Mouse (Mus musculus) thymus, postnatal 10 days (tissue): Measurements from ENCODE around the gene Cnnm1.

ENCODE experiments used
- DNase-seq, 2 experiments: peaks; one replicate each; pipeline ENCODE4 v3.0.0; 2021; ENCODE audit warnings: low spot score in 2 of 2

Gene Cnnm1

DNA sequence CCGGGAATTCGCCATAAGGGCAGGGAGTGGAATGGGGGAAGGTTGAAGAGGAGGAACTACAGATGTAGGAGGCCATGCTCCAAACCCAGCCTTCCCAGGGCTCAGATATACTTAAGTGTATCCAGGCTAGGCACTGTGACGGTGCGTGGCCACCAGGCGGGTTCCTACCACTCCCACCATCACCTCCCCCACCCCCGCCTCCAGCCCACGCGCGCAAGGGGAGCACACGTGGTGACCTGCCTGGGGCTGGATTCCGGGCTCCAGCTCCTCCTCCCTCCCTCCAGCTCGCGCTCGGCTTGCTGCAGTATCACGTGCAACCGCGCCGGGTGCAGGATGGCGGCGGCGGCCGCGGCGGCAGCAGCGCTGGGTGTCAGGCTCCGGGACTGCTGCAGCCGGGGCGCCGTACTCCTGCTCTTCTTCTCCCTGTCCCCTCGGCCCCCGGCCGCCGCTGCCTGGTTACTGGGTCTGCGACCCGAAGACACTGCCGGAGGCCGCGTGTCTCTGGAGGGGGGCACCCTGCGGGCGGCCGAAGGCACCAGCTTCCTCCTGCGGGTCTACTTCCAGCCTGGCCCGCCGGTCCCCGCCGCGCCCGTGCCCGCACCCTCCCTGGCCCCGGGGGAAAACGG, at the start of gene Cnnm1:
Cnnm1 (plus strand) TSS at position 325 of the 626 bp plus-strand sequence.
- DNase-seq, result peak; percentile 72 to 77

DNA sequence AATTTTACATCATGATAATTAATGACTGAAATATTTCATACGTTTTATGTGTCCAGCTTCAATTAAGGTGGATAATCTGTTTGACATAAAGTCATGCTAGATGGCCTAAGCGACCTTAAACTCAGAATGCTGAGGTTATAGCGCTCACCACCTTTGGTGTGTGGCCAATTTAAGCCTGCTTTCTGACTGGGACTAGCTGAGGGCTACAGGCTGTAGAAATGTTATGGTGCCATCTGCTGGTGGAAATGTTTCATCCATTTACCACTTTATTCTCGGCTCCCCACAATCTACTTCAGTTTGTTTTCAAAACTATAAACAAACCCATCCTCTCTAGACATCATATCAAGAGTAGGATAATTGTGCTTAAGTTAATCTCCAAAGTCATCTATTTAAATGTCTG, 43.9 kb upstream of the Cnnm1 start:
- peak in 1 of 2 experiments; percentile 61 for DNase-seq

DNA sequence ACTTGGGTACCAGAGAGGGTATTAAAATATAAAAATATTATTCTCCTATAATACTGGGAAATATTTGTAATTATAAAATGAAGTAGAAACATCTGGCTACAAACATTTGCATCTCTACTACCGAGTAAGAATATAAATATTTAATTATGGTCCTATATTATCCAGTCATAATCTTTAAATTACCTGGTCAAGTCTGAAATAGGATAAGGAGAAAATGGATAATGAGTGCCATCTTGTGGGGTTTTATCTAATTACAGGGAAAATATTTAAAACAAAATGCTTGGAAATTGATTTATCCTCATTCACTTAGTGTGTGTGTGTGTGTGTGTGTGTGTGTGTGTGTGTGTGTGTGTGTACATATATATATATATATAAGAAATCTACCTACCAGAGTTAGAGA, 33.1 kb upstream of the Cnnm1 start:
- DNase-seq, result no peak

DNA sequence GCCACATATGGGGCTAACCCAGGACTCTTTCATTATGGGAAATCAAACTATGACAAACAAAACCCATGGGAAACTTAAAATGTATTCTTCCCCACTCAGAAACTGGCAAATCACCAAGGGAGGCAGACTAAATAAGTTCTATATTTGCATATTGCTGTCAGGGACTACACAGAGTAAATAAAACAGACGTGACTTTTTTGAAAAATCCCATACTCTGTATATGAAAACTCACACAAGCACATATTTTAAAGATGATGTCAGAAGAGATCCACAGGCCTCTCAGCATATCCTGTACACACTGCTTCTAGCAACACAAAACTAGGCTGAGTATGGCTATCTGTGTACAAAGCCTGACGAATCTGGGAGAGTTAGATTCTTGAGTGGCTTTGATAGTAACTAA, 24.7 kb upstream of the Cnnm1 start:
- no peak for DNase-seq

DNA sequence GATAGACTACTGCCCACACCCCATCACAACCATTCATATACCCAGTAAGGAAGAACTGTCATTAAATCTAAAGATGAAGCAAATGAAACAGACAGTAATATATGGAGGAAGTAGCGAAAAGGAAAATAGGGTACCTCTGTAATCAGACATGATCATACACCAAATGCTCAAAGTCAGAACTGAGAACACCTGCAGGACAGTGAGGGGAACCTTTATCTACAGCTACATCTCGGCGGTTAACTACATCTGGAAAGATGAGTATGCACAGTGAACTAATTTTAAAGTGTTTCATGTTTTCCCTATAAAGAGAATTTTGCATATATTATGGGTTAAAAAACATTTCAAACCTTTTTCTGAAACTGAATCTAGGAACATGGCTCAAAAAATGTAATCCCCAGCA, 19.7 kb upstream of the Cnnm1 start:
- peak; percentile 39 to 43 for DNase-seq

DNA sequence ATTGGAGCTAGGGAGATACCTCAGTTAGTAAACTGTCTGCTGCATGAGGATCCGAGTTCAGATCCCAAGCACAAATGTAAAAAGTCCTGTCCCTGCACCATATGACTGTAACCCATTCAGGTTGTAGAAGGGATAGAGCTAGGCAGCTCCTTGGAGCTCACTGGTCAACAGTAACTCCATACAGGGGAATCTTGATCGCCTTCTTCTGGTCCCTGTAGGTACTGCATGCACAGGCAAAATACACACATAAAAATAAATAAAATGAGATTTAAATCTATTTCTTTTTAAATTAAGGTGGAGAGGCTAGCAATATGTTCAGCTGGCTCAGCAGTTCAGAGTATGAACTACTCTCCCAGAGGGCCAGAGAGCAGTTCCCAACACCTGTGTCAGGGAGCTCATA, 16.2 kb upstream of the Cnnm1 start:
- no peak for DNase-seq

DNA sequence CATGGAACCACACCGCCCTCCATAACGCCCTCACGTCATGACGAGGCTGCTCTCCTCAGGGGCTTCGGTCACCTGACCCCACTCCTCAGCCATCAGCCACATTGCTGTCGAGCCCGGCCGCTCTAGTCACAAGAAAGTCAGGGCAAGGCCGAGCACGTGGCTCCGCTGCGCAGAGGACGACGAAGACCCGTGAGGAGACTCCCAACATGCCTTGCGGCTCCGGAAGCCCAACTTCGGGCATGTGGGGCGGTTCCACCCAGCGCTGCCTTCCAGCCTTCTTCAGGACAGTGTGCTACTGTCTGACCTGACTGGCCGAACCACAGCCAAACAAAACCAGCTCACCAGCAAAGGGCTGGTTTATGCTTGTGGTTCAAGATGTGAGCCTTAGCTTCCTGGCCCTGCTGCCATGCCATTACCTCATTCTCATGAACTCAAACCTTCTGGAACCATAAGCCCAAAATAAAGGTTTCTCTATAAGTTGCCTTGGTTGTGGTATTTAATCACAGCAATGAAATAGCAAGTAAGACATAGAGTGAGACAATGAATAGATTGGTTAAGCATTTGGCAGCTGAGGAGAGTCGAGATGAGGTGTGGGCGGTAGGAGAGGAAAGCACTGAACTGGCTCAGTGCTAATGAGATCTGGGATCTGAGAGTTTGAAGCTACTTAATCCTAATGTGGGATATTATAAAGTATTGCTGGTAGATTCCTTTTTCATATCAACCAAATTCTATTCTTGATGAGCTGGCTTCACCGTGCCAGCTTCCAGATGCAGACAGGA, 12.6 kb upstream of the Cnnm1 start:
- no peak for DNase-seq

DNA sequence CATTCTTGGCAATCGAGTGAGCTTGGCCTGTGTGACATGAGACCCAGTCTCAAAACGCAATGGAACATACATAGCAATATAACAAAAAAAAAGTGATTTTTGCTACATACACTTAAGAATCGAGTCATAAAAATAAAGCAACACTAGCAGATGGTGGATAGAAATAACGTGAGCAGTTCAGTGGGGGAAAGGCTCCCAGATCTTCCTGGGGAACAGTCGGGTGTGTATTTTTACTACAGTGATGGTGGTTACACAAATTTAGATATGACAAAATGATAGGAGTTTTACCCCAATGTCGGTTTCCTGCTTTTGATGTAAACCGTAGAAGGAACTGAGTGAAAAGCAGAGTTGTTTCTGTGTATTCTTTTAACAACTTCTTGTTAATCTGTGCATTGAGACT, 990 bp upstream of the Cnnm1 start:
- no peak for DNase-seq

DNA sequence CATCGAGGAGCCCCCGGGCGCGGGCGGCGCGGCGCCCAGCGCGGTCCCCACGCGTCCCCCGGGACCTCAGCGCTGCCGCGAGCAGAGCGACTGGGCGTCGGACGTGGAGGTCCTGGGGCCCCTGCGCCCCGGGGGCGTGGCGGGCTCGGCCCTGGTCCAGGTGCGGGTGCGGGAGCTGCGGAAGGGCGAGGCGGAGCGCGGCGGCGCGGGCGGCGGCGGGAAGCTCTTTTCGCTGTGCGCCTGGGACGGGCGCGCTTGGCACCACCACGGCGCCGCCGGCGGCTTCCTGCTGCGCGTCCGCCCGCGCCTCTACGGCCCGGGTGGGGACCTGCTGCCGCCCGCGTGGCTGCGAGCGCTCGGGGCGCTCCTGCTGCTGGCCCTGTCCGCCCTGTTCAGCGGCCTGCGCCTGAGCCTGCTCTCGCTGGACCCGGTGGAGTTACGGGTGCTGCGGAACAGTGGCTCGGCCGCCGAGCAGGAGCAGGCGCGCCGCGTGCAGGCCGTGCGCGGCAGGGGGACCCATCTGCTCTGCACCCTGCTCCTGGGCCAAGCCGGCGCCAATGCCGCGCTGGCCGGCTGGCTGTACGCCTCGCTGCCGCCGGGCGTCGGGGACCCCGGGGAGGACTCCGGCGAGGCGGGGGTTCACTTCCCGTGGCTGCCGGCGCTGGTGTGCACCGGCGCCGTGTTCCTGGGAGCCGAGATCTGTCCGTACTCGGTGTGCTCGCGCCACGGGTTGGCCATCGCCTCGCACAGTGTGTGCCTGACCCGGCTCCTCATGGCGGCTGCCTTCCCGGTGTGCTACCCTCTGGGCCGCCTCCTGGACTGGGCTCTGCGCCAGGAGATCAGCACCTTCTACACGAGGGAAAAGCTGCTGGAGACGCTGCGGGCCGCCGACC, 778 bp downstream of the Cnnm1 start:
- DNase-seq, result peak; percentile 40 to 67

DNA sequence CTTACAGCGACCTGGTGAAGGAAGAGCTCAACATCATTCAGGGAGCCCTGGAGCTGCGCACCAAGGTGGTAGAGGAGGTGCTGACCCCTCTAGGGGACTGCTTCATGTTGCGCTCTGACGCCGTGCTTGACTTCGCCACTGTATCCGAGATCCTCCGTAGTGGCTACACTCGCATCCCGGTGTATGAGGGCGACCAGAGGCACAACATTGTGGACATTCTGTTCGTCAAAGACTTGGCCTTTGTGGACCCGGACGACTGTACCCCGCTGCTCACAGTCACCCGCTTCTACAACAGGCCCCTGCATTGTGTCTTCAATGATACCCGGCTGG, 1.4 kb downstream of the Cnnm1 start:
- no peak for DNase-seq

DNA sequence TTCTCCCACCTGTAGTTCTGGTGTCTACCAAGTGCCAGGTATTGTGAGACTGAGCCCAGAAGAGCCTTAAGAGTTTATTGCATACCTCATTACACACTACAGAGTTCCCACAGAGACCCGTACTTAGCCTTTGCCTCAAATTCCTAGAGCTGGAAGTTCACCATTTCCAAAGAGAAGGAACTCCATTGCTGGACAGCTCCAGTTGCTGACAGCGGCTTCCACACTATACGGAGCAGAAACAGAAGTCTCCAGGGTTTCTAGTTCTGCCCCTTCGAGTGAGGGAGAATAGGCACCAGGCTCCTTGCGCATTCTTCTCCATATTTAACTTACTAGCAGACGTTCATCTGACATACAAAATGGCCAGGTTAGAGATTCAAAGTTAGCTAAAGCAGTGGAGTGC, 2.0 kb downstream of the Cnnm1 start:
- no peak for DNase-seq

DNA sequence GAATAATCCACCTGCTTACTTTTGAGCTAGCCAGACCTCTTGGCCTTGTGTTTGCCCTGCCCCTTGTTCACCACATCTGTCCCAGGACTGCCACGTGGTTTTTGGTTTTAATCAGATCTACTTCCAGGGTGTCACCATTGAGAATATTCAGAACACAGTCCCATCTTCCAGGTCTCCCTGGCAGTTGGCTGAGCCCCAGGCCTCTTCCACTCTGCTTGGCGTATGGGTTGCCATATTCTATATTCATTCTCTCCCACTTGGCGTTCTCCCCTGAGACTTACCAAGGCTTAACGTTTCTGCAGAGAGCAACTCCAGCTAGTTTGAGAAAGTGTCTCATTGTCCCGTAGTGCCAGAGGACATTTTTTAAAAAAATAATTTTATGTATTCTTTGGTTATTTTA, 2.7 kb downstream of the Cnnm1 start:
- DNase-seq, result no peak

DNA sequence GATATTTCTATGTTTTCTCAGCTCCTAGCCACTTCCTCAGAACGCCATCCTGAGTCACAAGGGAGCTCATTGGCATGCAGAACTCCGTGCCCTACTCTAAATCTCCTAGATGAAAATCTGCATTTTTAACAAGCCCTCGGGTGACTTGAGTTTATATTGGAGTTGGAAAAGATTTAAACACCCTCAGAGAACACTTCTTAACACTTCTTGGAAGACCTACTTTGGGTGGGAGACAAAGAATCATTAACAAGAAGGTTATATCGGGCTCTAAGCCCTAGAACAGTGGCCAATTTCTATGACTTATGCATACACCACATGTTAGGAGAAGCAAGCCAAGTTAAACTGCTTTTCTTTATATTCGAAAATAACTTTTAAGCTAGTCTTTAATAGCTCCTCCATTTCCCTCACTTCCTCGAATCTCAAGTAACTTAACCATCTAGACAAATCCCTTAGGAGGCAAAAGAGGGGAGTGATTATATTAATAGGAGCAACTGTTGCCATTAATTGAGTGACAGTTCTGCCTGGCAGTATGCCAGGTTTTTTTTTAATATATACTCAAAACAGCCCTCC, 4.5 kb downstream of the Cnnm1 start:
- no peak for DNase-seq

DNA sequence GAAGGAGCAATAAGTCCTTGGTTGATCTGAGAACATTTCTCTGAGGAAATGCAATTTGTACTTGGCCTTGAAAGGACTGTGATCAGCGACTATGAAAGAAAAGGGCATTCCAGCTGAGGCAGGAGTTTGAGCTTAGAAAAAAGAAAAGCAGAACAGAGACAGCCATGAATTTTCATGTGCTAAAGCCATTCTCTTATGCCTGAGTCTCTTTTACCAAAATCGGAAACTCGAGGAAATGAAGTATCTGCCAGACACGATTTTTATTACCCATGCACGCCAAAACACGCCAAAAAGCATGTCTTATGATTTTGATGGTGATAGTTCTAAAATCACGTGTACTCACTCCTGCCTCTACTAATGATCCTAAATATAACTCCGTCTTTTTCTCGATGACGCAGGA, 11.3 kb downstream of the Cnnm1 start:
- DNase-seq, result no peak

DNA sequence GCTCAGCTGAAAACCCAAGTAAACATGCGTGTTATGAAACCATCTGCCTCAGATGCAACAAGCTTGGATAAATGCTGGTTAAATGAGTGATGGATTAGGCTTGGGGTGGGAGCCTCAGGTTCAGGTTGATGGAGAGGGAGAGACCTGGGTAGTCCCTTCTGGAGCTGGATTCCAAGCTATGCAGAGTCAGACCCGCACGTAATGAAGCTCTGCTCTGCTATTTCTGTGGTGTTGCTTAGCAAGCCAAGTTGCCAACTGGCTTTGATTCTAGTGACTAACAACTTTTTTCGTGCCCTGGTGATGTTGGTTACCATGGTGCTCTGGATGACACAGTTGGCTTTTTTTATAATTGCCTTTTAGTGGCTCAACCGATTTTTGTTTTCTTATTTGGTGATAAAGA, 11.9 kb downstream of the Cnnm1 start:
- DNase-seq, result no peak

DNA sequence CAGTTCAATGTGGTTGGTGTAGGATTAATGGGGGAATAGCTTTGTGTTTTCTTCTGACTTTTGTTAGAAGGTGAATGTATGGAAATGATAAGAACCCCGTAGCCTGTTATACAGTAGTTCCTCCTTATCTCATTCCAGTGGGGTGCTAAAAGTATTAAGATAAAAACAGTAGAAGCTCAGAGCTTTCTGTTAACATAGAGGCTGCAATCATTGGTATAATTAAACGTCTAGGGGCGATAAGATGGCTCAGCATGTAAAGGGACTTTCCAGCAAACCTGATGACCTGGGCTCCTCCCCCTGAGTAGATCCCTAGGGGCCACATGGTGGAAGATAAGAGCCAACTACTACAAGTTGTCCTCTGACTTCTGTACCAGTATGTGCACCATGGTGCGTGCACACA, 12.8 kb downstream of the Cnnm1 start:
- DNase-seq, result no peak

DNA sequence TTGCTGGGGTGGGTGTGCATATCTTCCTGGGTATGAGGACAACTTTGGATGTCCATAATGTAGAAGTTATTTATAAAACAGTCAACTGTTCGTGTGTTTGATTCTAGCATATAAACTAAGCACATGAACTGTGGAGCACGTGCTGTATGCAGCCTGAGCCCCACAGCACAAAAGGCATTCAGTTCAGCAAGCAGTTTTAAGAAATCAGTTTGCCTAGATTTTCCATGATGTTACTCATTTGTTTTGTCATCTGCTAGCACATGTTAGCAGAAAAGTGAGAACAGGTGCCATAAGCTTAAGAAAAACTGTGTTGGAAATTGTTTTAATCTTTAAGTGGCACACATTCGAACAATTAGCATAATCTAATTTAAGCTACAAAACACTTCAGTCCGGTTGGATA, 19.7 kb downstream of the Cnnm1 start:
- no peak for DNase-seq

DNA sequence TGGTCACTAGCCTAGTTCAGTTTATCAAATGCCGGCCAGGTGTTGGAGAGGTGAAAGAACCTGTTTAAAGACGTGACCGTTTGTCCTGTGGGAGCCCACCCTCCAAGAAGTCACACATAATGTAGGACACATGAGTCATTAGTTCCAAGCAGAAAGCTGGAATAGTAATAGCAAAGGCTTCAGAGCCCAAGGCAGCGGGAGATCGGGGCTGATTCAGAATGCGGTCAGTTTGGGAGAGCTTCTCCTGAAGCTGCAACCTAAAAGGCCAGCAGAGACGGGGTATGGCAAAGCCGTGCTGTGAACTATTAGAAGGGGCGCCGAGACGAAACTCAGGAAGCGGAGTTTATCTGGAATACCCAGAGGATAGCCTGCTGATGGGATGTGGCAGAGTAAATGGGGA, 20.2 kb downstream of the Cnnm1 start:
- DNase-seq, result no peak

DNA sequence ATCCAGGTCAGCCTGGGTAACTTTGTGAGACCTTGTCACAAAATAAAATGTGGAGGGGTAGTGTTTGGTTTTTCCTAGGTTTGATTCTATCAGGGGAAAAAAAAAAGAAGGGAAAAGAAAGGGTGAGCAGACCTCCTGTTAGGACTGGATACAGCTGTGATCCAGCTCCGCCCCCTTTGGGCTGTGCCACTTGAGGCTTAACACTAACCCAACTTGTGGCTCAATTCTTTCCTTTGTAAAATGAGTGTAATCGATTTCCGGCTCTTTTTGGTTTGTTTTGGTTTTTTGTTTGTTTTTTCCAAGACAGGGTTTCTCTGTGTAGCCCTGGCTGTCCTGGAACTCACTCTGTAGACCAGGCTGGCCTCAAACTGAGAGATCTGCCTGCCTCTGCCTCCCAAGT, 21.9 kb downstream of the Cnnm1 start:
- no peak for DNase-seq

DNA sequence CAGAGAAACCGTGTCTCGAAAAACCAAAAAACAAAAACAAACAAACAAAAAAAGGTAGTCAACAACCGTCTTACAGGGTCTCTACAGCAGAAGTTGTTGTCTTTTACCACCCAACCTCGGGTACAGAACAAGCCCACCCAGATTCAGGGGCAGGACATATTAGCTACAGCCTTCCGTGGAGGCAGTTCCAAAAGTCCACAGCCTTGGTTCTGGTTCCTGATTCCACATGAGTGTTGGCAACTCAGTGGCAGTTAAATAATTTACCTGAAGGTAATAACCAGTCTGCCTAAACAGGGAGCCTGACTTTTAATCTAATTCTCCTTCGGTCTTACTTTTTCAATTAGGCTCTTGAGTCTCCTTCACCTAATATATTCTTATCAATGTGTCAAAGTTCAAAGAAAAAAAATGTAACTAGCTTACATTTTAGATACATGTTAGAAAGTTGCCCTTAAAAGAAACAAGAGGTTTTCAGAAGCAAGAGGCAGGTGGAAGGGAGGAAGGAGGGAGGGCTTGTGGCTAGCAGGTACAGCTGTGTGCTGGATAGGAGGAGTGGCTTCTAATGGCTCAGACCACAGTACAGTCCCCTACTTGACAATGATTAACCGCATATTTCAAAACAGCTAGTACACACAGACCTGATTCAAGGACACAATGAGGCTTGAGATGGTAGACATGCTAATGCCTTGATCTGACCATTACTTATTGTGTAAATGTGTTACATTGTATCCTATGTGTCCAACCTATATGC, 23.5 kb downstream of the Cnnm1 start:
- no peak for DNase-seq

DNA sequence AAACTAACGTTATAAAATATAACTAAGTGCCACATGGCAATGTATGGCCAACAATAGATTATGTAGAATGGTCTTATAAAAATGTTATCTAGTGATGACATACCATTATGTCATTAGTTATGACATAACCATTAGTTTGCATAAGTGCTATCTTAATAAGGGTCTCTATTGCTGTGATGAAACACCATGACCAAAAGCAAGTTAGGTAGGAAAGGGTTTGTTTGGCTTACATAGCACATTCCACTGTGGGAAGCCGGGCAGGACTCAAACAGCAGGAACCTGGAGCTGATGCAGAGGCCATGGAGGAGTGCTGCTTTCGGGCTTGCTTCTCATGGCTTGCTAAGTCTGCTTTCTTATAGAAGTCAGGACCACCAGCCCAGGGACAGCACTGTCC, 24.1 kb downstream of the Cnnm1 start:
- DNase-seq, result no peak

DNA sequence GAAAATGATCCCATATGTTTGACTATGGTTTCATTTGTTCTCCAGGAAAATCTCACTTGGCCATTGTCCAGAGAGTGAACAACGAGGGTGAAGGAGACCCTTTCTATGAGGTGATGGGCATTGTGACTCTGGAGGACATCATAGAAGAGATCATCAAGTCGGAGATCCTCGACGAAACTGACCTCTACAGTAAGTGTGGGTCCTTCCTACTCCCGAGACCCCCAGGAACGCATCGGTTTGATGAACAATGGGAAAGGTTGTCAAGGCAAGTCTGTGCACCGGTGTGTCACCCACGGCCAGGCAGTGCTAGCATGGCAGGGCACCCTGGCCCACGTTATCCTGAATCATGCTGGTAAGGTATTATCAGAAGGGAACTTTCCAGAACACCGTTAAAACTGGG, 24.8 kb downstream of the Cnnm1 start:
- no peak for DNase-seq
